Mouse (Mus musculus) granulocyte monocyte progenitor cell, adult 5-6 weeks (primary cell): ENCODE results near the gene Zfp512b. TPM values are rescaled to one million over a fixed set of nuclear protein-coding genes. Genes with fewer than 3 reads are reported as not detected.

Experiments used
- ATAC-seq: replicated peaks from 2 replicates; pipeline ENCODE4 v1.8.0; 2016; ENCODE audit warnings: mild to moderate bottlenecking, moderate TSS enrichment, inconsistent platforms; ENCODE audit not compliant: poor library complexity, severe bottlenecking
- total RNA-seq, 2 experiments: library from RNA; stranded (forward) in 1 of 2; stranded (reverse) in 1 of 2; fragments of 200-712, 200-1000 nt in 1 of 2; fragments of >200 nt in 1 of 2; fragmentation: Nextera tagmentation in 1 of 2; gene quantifications; 2 replicates each; pipeline ENCODE4 v1.2.3; 2014 to 2017

Gene Zfp512b
- total RNA-seq, 2 experiments from 2014 or later, result 11.6 to 21.1 TPM

- no peak for ATAC-seq
Observed at GRCm38 (mm10) chr2:181574921-181575545, 17.6 kb downstream of the Zfp512b start.

DNA sequence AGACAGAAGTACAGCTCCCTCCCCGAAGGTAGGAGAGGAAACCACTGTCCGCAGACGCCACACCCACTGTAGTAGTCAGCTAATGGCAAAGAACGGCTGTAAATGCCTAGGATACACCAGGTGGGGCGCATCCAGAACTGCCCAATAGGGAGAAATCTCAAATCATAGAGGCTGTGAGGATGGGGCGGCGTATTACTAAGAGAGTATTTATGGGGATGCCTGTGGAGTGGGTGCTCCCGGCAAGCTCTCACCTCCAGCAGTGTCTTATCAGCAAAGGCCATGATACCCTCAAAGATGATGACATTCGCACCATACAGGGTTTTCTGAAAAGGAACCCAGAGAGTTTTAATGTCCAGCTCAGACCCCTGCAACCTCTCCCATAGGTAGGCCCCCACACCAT lies 18.6 kb downstream of the Zfp512b start:
- ATAC-seq, result no peak

DNA sequence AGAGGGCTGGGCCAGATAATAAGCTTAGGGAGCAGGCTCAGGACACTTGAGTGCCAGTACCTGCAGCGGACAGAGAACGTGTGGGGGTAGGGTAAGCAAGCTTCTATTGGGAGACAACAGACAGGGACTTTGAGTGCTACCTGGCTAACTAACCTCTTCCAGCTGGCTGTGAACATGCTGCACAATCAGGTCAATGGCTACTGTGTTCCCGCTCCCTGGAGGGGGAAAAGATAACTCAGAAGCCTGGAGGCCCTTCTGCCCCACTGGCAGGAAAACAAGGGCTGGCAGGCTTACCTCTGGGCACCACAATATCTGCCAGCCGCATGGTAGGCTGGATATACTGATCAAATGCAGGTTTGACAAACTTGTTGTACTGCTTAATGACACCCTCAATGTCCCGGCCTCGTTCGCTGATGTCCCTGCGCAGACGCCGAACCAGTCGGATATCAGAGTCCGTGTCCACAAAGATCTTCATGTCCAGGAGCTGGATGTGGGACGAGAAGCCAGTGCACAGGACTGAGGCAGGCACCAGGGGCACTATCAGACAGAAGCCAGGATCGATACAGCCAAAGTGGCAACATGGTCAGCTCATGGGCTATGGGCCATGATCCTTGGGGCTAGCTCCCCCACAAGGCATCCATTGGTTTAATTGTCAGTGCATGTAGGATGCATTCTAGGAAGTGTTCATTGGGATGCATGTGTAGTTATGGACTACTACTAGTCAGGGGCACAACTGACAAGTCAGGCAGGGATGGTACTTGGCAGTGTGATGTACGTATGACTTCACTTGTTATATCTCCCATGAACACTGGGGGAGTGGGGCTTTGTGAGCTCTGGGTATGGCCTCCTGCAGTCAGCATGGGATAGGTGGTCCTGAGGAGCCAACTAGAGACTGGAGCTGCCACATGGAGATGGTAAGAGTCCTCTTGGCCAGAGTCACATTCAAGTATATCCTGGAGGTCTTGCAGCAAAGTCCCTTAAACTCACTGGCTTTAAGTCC lies 19.4 kb downstream of the Zfp512b start:
- no peak for ATAC-seq

DNA sequence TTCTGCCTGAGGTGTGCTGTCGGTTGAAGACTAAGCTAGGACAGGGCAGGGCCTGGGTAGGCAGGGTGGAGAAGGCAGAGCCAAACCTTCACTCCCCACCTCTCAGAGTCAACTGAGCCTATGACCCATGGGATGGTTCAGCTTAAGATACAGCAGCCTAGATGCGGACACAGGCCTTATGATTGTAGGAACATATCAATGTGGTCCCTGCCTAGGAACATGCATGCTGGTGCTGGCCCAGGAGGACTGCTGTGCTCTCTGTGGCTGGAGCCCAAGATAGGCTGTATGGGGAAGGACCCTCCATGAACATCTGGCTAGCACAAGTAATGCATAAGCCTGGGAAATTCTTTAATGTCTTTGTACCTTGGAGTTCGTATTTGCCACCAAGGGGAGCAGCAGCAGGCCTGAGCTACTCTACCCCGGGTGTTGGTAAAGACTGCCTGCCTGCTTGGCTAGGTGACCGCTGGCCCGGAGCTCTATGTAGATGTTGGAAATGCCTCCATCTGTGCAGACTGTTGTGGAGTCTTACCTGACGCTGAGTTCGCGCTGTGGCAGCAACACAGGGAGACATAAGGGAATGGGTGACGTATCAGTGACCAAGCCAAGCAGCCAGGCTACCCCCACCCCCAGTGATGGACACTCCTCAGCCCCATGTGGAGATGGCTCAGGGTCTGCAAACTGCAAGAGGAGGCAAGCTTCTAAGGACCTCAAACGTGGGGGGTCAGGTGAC lies 20.5 kb downstream of the Zfp512b start:
- ATAC-seq, result no peak

GRCm38 (mm10) chr2:181570921-181571595 lies 21.5 kb downstream of the Zfp512b start:
- ATAC-seq, result no peak

GRCm38 (mm10) chr2:181570375-181570774 lies 22.2 kb downstream of the Zfp512b start:
- ATAC-seq, result no peak

DNA sequence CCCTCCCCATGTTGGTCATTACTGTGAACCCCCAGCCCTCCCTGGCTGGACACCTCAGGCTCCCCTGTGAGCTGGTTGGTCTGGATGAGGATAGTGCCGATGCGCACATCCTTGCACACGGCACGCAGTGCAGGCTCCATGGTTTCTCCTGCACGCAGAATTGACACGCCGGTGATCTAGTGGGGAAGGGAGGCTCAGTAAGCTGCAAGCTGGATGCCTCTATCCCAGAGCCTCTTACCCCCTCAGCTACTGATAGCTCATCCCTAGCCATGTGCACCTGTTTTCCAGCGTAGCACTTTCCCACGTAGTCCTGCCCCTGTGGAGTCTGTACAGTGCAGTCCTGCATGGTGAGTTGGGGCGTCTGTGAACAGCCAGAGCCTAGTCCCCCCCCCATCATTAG lies 22.7 kb downstream of the Zfp512b start:
- ATAC-seq, result no peak

GRCm38 (mm10) chr2:181568272-181569008 lies 24.2 kb downstream of the Zfp512b start:
- peak; percentile 81 for ATAC-seq

DNA sequence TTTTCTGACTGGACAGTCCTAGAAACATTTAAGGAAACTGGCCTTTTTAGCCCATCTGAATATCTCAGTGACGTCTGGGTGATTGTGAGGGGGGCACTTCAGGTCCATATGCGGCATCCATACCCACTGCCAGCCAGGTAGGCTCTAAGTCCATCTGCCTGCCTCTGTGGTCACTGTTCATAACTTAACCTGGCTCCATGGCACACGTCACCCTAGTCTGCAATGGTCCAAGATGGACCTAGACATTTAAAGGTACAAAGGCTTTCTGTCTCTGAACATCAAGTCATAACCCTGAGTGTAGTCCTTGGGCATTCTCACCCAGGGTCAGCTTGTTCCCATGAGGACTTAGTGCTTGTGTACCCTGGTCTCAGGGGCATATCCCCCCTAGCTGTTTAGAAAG lies 25.3 kb downstream of the Zfp512b start:
- ATAC-seq, result no peak

- peak; percentile 94 for ATAC-seq
Observed at GRCm38 (mm10) chr2:181553772-181554171, 38.8 kb downstream of the Zfp512b start.

DNA sequence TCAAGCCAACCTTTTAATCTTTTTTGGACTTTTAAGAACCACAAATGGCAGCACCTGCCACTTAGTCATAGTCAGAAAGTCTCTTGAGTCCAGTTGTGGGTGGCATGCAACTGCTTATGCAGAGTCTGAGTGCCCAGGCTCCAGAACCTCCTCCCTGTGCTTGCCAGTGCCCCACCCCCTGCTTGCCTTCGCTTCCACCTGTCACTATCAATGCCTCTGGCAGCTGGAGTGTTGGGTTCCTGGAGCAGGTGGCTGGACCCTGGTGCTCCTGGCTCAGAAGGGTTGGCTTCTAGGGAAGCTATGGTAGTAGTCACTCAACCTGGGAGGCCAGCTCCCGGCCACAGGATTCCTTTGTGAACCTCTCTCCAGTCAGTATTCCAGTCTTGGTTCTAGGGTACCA lies 42.4 kb downstream of the Zfp512b start:
- no peak for ATAC-seq

DNA sequence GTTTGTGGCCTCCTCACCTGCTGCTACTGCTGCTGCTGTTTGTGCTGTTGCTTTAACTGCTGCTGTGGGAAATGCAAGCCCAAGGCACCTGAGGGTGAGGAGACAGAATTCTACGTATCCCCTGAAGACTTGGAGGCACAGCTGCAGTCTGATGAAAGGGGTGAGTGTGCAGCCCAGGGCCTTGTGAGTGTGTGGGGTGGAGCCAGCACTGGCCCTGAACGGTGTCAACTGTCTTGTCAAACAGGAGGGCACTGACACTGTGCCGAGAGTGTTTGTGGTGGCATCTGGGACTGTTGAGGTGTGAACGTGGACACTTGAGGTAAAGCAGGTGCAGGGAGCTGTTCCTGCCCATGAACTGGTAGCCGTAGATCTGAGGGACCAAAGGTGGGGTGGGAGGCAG lies 43.9 kb downstream of the Zfp512b start:
- peak; percentile 25; the same call in 1 of the 2 replicates for ATAC-seq

DNA sequence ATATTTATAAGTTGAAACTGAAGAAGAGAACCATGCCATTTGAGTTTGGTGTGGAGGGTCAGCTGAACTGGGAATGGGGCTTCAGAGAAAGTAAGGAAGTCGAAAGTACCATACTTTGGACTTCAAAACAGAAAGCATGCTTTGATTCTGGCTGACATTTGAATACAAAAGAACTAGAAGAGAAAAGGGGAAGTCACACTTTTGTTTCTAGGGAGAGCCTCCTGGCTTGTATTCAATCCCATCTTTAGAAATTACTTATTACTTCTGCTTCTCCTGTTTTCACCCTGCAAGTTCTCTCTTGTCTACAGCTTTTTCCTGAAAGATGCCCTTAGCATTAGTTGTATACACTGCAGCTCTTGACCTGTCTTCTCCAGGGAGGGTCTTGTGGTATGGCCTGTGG lies 44.4 kb downstream of the Zfp512b start:
- peak; percentile 75 for ATAC-seq

GRCm38 (mm10) chr2:181546142-181546541 lies 46.5 kb downstream of the Zfp512b start:
- no peak for ATAC-seq

GRCm38 (mm10) chr2:181541761-181542380 lies 50.7 kb downstream of the Zfp512b start:
- ATAC-seq, result peak; percentile 36

GRCm38 (mm10) chr2:181537444-181538047 lies 55.1 kb downstream of the Zfp512b start:
- peak; percentile 74 for ATAC-seq

DNA sequence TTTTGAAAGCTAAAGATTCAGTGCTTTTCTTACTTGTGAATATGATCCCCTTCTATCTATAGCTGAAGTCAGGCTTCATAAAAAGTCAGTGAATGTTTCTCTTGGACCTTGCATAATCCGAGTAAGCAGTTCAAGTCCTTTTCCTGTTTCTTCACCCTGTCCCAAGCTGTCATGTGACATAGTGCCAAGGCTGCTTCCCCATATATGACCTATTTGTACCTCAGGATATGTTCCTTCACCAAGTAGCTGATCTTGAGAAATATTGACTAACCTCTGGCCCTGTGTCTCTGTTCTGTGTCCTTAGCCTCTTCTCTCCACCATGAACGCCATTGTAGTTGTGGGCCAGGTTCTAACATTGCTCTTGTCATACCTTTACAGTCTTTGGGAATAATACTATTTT lies 56.2 kb downstream of the Zfp512b start:
- ATAC-seq, result peak; percentile 94

DNA sequence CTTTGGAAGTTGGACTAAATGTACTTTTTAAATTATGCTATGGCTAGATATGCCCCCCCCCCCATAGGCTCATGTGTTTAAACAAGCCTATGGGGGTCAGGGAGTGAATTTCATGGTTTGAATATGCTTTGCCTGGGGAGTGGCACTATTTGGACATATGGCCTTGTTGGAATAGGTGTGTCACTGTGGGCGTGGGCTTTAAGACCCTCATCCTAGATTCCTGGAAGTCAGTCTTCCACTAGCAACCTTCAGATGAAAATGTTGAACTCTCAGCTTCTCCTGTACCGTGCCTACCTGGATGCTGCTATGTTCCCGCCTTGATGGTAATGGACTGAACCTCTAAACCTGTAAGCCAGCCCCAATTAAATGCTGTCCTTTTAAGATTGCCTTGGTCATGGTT lies 60.0 kb downstream of the Zfp512b start:
- no peak for ATAC-seq
